Mouse (Mus musculus) liver, embryonic 14.5 days (tissue): Measurements from ENCODE around the gene Upf3a.

Source experiments
- CTCF ChIP-seq: IDR thresholded peaks from 2 replicates; pipeline ENCODE4 v1.5.1; 2016; ENCODE audit warnings: antibody characterized with exemption, low read depth, control low read depth
- EP300 ChIP-seq: IDR thresholded peaks from 2 replicates; pipeline ENCODE4 v1.6.1; 2016; ENCODE audit warnings: antibody characterized with exemption, low read depth

GRCm38 (mm10) chr8:13756982-13757804 is 28.2 kb upstream of the Upf3a start, which contains the start of gene Cdc16:
- no peak for TF ChIP-seq CTCF
- TF ChIP-seq EP300: no peak
